Mouse (Mus musculus): Measurements from ENCODE around the gene Brd3.

- TF ChIP-seq GATA1 (IDR thresholded peaks at IDR 0.05; ENCODE audit: borderline replicate concordance, low read length) (no peak), FLI1 (IDR thresholded peaks at IDR 0.05; ENCODE audit: low read length) (no peak)
These were observed 5.4 kb upstream of the Brd3 start for GRCm38 (mm10) chr2:27512909-27513308.
